Mouse (Mus musculus) left cerebral cortex, adult 2 months (tissue): Measurements from ENCODE around the gene Rfpl4. TPM values are rescaled to one million over a fixed set of nuclear protein-coding genes. Genes with fewer than 3 reads are reported as not detected.
A peak's percentile ranks its signal among the peaks of the same experiment; 100 is the strongest.
"Not testable (repeated sequence)": the region's sequence is repeated elsewhere in the genome, so short reads cannot be mapped to it uniquely, and the experiment has no call there.

Source experiments
- DNase-seq, 2 experiments: peaks; one replicate each; pipeline ENCODE4 v3.0.0; 2021 to 2022; ENCODE audit warnings: low spot score in 2 of 2, mixed read lengths in 1 of 2; ENCODE audit errors: extremely low spot score in 1 of 2
- H3K27ac ChIP-seq: fragments of 200-600 bp; 2 replicates; pipeline ENCODE4 v1.8.1; 2022
- H3K4me3 ChIP-seq: fragments of 200-600 bp; 2 replicates; pipeline ENCODE4 v1.8.1; 2022
- CTCF ChIP-seq: fragments of 200-600 bp; IDR thresholded peaks from 2 replicates; pipeline ENCODE4 v1.8.1; 2022; ENCODE audit warnings: antibody characterized with exemption, mild to moderate bottlenecking, moderate library complexity
- intact Hi-C: fragments of 180-260 bp; cut with DNase I; formaldehyde crosslinking; loops from one replicate; pipeline ENCODE4 v1.15.1; 2025
- long read RNA-seq, 2 experiments: library from polyadenylated mRNA; stranded (forward); transcript quantifications; one replicate each; pipeline ENCODE4 v2.0.0; 2021; ENCODE audit warnings: borderline mapping rate in 2 of 2
- total RNA-seq, 2 experiments: library from RNA; stranded (reverse); gene quantifications; 2 replicates each; pipeline ENCODE4 v1.2.3; 2021

The Rfpl4 gene
- not detected for total RNA-seq
- long read RNA-seq, experiment 1 = 0 reads
- long read RNA-seq, experiment 2 = 0 reads

GRCm38 (mm10) chr7:5116850-5117249 is at the start of gene Rfpl4:
Gene Rfpl4, minus strand, starts transcription at chr7:5116950.
- no peak for DNase-seq
- no peak within 1 kb of the TSS for H3K27ac ChIP-seq
- intact Hi-C loops = no loop called here
- H3K4me3 ChIP-seq = no peak within 1 kb of the TSS
- no peak for TF ChIP-seq CTCF

- H3K4me3 ChIP-seq, intact Hi-C loops, DNase-seq, H3K27ac ChIP-seq: not testable (repeated sequence)
Measured at GRCm38 (mm10) chr7:5149570-5149969, 32.8 kb upstream of the Rfpl4 start, which contains the start of gene Vmn1r55. Gene Vmn1r55, minus strand, starts transcription at chr7:5149670.

DNA sequence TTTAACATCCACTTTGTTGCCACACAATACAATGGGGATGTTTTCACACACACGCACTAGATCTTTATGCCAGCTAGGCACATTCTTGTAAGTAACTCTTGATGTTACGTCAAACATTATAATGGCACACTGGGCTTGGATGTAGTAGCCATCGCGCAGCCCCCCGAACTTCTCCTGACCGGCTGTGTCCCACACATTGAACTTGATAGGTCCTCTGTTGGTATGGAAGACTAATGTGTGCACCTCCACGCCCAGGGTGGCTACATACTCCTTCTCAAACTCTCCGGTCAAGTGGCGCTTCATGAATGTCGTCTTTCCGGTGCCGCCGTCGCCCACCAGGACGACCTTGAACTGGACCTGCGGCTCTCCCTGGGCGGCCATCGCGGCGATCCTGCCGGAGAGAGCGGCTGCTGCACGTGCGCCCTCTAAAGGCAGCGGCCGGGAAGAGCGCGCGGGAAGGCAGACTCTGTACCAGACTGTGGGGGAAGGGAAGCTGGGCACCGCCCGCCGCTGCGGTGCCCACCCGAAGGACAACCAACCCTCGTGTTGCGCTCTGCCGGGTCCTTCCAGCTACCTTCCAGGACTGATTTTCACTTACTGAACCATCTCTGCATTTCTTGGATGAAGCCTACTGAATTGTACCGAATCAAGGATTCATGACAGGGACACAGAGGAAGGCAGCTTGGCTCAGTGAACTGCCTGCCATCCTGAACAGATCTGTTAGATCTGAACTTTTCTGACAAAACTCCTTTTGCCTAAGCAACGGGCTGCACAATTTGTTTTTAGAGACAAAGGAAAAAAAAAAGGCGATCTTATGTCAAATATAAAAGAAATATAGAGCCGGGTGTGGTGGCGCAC is 9.0 kb upstream of the Rfpl4 start, which contains the start of gene Rasl2-9:
Gene Rasl2-9 (minus strand): TSS at position 402 of the 858 bp plus-strand sequence.
- Histone ChIP-seq H3K27ac (peak within 1 kb of the TSS; percentile 17; the same call in 1 of the 2 replicates), H3K4me3 (peak within 1 kb of the TSS; percentile 53)
- intact Hi-C loops = no loop called here
- peak; percentile 79 to 87 for DNase-seq
- TF ChIP-seq CTCF = peak; percentile 95

GRCm38 (mm10) chr7:5125078-5125477 is 8.3 kb upstream of the Rfpl4 start:
- Histone ChIP-seq H3K27ac (no peak overlapping the region), H3K4me3 (no peak overlapping the region; the same call in 1 of the 2 replicates)
- intact Hi-C loops = no loop called here
- TF ChIP-seq CTCF = no peak
- DNase-seq = no peak

DNA sequence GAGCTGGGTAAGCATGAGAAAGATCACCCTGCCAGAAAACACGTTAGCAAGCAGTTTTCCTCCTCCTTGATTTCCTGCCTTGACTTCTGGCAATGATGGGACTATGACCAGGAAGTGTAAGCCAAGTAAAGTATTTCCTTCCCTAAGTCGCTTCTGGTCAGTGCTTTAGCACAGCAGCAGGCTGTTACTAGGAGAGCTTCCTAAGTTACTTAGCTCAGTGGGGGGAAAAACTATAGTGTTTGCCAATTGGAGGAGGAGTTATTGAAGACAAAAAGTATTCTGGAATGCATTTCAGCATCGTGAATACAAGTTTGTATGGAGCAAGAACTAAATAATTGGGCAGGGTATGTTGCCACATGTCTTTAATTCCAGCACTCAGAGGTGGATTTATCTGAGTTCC is 4.0 kb downstream of the Rfpl4 start:
- TF ChIP-seq CTCF = no peak
- no peak for DNase-seq
- intact Hi-C loops = no loop called here

DNA sequence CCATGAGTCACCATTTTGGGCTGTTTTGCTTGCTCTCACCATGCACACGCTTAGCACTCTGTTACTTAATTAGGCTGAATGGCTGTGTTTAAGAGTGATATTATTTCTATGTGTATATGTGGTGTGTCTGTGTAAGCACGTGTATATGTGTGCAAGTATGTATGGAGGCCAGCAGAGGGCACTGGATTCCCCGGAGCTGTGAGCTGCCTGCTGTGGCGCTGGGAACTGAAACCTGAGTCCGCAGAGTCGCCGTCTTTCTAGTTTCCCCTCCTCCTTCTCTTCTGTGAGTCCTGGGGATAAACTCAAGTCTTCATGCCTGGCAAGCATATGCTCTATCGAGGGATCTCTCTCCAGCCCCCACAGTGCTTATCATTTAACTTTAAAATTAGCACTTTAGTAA is 7.4 kb downstream of the Rfpl4 start:
- intact Hi-C loops = no loop called here
- no peak for TF ChIP-seq CTCF
- no peak overlapping the region for H3K4me3 ChIP-seq
- H3K27ac ChIP-seq = no peak overlapping the region
- no peak for DNase-seq

More for the DNA sequence above, 4.0 kb downstream of the Rfpl4 start:
- no peak overlapping the region for H3K27ac ChIP-seq
- no peak overlapping the region for H3K4me3 ChIP-seq

DNA sequence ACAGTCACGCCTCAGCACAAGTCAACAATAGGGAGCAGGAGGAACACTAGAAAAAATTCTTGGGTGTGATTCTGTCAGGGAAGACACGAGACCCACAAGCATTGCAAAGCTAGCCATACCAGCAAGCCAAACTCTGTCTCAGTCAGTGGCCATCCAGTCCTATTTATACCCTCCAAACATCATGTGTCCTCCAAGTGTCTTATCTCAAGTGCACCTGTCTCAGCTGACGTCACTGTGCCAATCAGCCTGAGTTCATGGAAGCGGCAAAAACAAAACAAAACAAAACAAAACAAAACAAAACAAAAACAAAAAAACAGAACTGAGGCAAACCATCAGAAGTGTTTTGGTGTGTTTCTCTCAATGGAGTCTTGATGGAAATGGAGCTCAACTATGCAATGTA is 8.5 kb downstream of the Rfpl4 start:
- no peak overlapping the region for H3K27ac ChIP-seq
- TF ChIP-seq CTCF = no peak
- intact Hi-C loops = no loop called here
- no peak for DNase-seq
- H3K4me3 ChIP-seq = no peak overlapping the region

GRCm38 (mm10) chr7:5102564-5102963 is 14.2 kb downstream of the Rfpl4 start:
- TF ChIP-seq CTCF = no peak
- H3K4me3 ChIP-seq = no peak overlapping the region
- intact Hi-C loops = no loop called here
- DNase-seq = no peak
- no peak overlapping the region for H3K27ac ChIP-seq

DNA sequence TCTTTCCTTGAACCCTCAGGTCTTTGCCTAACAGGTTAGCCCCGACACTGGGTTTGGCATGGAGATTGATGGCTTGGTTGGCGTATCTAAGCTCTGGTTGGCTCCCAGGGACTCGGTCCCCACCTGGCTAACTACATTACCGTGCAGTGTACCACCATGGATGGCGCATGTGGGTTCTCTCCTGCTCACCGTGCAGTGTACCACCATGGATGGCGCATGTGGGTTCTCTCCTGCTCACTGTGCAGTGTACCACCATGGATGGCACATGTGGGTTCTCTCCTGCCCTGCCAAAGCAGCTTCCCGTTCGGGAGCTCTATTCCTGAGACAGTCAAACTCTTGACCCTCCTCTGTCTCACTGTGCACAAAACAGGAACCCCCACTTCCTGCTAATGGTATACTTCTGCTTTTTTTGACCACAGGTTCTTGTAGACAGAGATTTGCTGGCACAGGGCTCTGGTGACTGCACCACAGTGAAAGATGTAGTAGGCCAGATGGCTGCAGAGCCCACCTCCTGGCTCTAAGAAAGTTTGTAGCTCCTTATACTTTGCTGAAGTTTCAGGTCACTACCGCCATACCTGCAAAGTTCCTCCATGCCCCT is 15.6 kb downstream of the Rfpl4 start:
- Histone ChIP-seq H3K27ac (no peak overlapping the region), H3K4me3 (no peak overlapping the region)
- no peak for DNase-seq
- TF ChIP-seq CTCF = no peak
- intact Hi-C loops = no loop called here

DNA sequence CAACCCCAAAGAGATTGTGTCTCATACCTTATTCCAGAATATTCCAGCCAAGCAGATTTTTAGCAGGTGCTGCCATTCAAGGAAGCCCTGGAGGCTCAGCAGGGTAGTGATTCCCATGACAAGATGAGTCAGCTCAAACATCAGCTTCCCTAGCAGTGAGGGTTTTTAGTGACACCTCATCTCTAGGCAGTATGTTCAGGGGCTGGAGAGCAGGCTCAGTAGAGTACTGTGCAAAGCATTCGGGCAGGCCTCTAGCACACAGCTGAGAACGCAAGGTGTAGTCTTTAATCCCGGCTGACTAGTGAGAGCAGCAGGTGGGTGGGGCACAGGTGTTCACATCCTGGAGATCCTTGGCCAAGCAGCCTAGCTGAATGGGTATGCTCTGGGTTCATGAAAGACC is 17.0 kb downstream of the Rfpl4 start:
- intact Hi-C loops = no loop called here
- DNase-seq = no peak

GRCm38 (mm10) chr7:5098769-5099168 is 18.0 kb downstream of the Rfpl4 start:
- intact Hi-C loops = no loop called here
- no peak for DNase-seq
- no peak for TF ChIP-seq CTCF
- H3K27ac ChIP-seq = no peak overlapping the region
- no peak overlapping the region for H3K4me3 ChIP-seq

More for the DNA sequence above, 17.0 kb downstream of the Rfpl4 start:
- Histone ChIP-seq H3K27ac (no peak overlapping the region), H3K4me3 (no peak overlapping the region)
- TF ChIP-seq CTCF = no peak; the same call in 1 of the 2 replicates

- intact Hi-C loops = no loop called here
- peak overlapping the region; percentile 71 for H3K27ac ChIP-seq
- peak in 1 of 2 experiments; percentile 40 for DNase-seq
- TF ChIP-seq CTCF = no peak
- no peak overlapping the region for H3K4me3 ChIP-seq
Measured at GRCm38 (mm10) chr7:5092831-5093510, 23.8 kb downstream of the Rfpl4 start.
